Comparison of ENCODE assay signal across 24 mouse cellular contexts in genomic region chrX:71427491-71427890, GRCm38 (mm10).
DNase-seq lines count a peak whose midpoint lies in the region; ATAC-seq and TF ChIP-seq lines count a peak whose summit lies in the region.
"Had no signal": no experiment of that assay in that cellular context is flagged by ENCODE, and none has a peak within 500 bp of the region (broad histone marks: within the 10 kb centered on the region; RNA-seq: fewer than 3 reads in every experiment).

No protein-coding gene starts in this region.

- no peaks in the 10 kb centered on the region for H3K9me3 ChIP-seq in liver, embryonic 11.5 days (ENCODE audit: control insufficient read depth, low read length)
- H3K9me3 ChIP-seq in liver, postnatal 0 days (ENCODE audit: low read length): no peaks in the 10 kb centered on the region
- H3K9me3 ChIP-seq in liver, embryonic 14.5 days (ENCODE audit: control insufficient read depth, low read length): no peaks in the 10 kb centered on the region
- H3K9me3 ChIP-seq in midbrain, embryonic 10.5 days (replicated peaks): no peaks in the 10 kb centered on the region
- no peaks in the 10 kb centered on the region for H3K9me3 ChIP-seq in hindbrain, embryonic 14.5 days (ENCODE audit: control insufficient read depth, low read length)
- H3K9me3 ChIP-seq: forebrain, embryonic 10.5 days; forebrain, embryonic 13.5 days; heart, embryonic 10.5 days; heart, embryonic 13.5 days; hindbrain, embryonic 15.5 days had no signal

- no peak overlapping the region for H3K9ac ChIP-seq in liver, embryonic 11.5 days (ENCODE audit: low read depth, low read length)
- H3K9ac ChIP-seq in liver, postnatal 0 days (replicated peaks): no peak overlapping the region
- H3K9ac ChIP-seq in liver, embryonic 14.5 days (replicated peaks): no peak overlapping the region
- no peak overlapping the region for H3K9ac ChIP-seq in hindbrain, embryonic 14.5 days
- H3K9ac ChIP-seq: forebrain, embryonic 13.5 days; heart, embryonic 13.5 days; hindbrain, embryonic 15.5 days had no signal

- no peak overlapping the region for H3K4me2 ChIP-seq in liver, embryonic 11.5 days
- H3K4me2 ChIP-seq in liver, postnatal 0 days (ENCODE audit: low read depth, low read length): no peak overlapping the region
- no peak overlapping the region for H3K4me2 ChIP-seq in liver, embryonic 14.5 days (ENCODE audit: low read depth)
- H3K4me2 ChIP-seq in hindbrain, embryonic 14.5 days (replicated peaks): no peak overlapping the region
- H3K4me2 ChIP-seq: forebrain, embryonic 13.5 days; heart, embryonic 13.5 days; hindbrain, embryonic 15.5 days had no signal

- no peak overlapping the region for H3K4me3 ChIP-seq in liver, embryonic 11.5 days (ENCODE audit: low read depth, low read length)
- no peak overlapping the region for H3K4me3 ChIP-seq in liver, postnatal 0 days (ENCODE audit: low read depth, low read length)
- no peak overlapping the region for H3K4me3 ChIP-seq in liver, embryonic 14.5 days (ENCODE audit: insufficient read depth in 1 of 2, low read depth in 2 of 2, low read length in 2 of 2)
- no peak overlapping the region for H3K4me3 ChIP-seq in midbrain, embryonic 10.5 days
- no peak overlapping the region for H3K4me3 ChIP-seq in hindbrain, embryonic 14.5 days (replicated peaks; ENCODE audit: low read length)
- H3K4me3 ChIP-seq: forebrain, embryonic 10.5 days; forebrain, embryonic 13.5 days; heart, adult 2 months; heart, embryonic 10.5 days; heart, embryonic 13.5 days; hindbrain, embryonic 15.5 days had no signal

- no peaks in the 10 kb centered on the region for H3K36me3 ChIP-seq in liver, embryonic 11.5 days (ENCODE audit: control insufficient read depth, insufficient read depth, low read length)
- no peaks in the 10 kb centered on the region for H3K36me3 ChIP-seq in liver, postnatal 0 days (replicated peaks; ENCODE audit: insufficient read depth, low read length)
- no peaks in the 10 kb centered on the region for H3K36me3 ChIP-seq in liver, embryonic 14.5 days (replicated peaks; ENCODE audit: control insufficient read depth, insufficient read depth, low read depth)
- no peaks in the 10 kb centered on the region for H3K36me3 ChIP-seq in midbrain, embryonic 10.5 days
- no peaks in the 10 kb centered on the region for H3K36me3 ChIP-seq in hindbrain, embryonic 14.5 days (replicated peaks; ENCODE audit: control insufficient read depth, insufficient read depth)
- H3K36me3 ChIP-seq: forebrain, embryonic 10.5 days; heart, embryonic 10.5 days; hindbrain, embryonic 15.5 days had no signal

- ATAC-seq in liver, embryonic 11.5 days (replicated peaks; ENCODE audit: low FRiP score): peak; percentile 70
- no peak for ATAC-seq in liver, postnatal 0 days
- ATAC-seq in liver, embryonic 14.5 days (ENCODE audit: insufficient read depth): peak; percentile 75
- peak; percentile 42; the same call in 1 of the 2 replicates for ATAC-seq in megakaryocyte-erythroid progenitor cell, adult 5-6 weeks (replicated peaks; ENCODE audit: low FRiP score, low TSS enrichment, poor library complexity, severe bottlenecking)
- no peak for ATAC-seq in hindbrain, embryonic 14.5 days (ENCODE audit: low FRiP score)
- ATAC-seq: forebrain, embryonic 13.5 days; forebrain, embryonic 16.5 days had no signal

- TF ChIP-seq CTCF in liver, postnatal 0 days (IDR thresholded peaks at IDR 0.05; ENCODE audit: low read depth): no peak
- TF ChIP-seq CTCF in liver, embryonic 14.5 days (IDR thresholded peaks at IDR 0.05; ENCODE audit: low read depth): no peak

- no peak overlapping the region for H3K27ac ChIP-seq in liver, embryonic 11.5 days (ENCODE audit: low read depth, low read length)
- no peak overlapping the region for H3K27ac ChIP-seq in liver, postnatal 0 days (ENCODE audit: low read depth)
- no peak overlapping the region for H3K27ac ChIP-seq in liver, embryonic 14.5 days
- no peak overlapping the region for H3K27ac ChIP-seq in midbrain, embryonic 10.5 days (replicated peaks)
- no peak overlapping the region for H3K27ac ChIP-seq in hindbrain, embryonic 14.5 days
- H3K27ac ChIP-seq: forebrain, embryonic 10.5 days; forebrain, embryonic 13.5 days; heart, adult 2 months; heart, embryonic 10.5 days; heart, embryonic 13.5 days; hindbrain, embryonic 15.5 days had no signal

- DNase-seq in liver, embryonic 11.5 days (ENCODE audit: low spot score): no peak
- no peak for DNase-seq in liver, postnatal 0 days
- DNase-seq in c-Kit-positive CD71-positive TER-119-negative erythroid progenitor cells, embryonic 14.5 days (ENCODE audit: low read depth): peak; percentile 29
- peak in 2 of 3 experiments; percentile 33 to 56 for DNase-seq in liver, embryonic 14.5 days (ENCODE audit: low read depth in 3 of 3, low spot score in 3 of 3)
- no peak for DNase-seq in urinary bladder, postnatal 10 days (ENCODE audit: low spot score)
- DNase-seq in midbrain, embryonic 10.5 days (ENCODE audit: low spot score): no peak
- no peak for DNase-seq in hindbrain, embryonic 14.5 days (ENCODE audit: low spot score)
- DNase-seq: adrenal gland, adult 2 months; adrenal gland, postnatal 14 days; cerebellum, adult 18-20 months; cerebellum, adult 9-10 months; cerebellum, postnatal 14 days; gastrocnemius, postnatal 10 days; gastrocnemius, postnatal 36 days; heart, adult 2 months; heart, postnatal 14 days; heart, postnatal 4 days had no signal

- peaks cover 3% of the 10 kb centered on the region; the same call in 1 of the 2 replicates for H3K4me1 ChIP-seq in liver, embryonic 11.5 days (replicated peaks; ENCODE audit: control insufficient read depth, insufficient read depth, low read length)
- no peaks in the 10 kb centered on the region for H3K4me1 ChIP-seq in liver, postnatal 0 days (ENCODE audit: insufficient read depth)
- peaks cover 4 to 7% of the 10 kb centered on the region in 2 experiments; a peak in 3 of 4 replicates for H3K4me1 ChIP-seq in liver, embryonic 14.5 days (replicated peaks; ENCODE audit: control insufficient read depth in 2 of 2, insufficient read depth in 2 of 2, low read length in 1 of 2)
- no peaks in the 10 kb centered on the region for H3K4me1 ChIP-seq in midbrain, embryonic 10.5 days
- no peaks in the 10 kb centered on the region for H3K4me1 ChIP-seq in hindbrain, embryonic 14.5 days (replicated peaks; ENCODE audit: control insufficient read depth, insufficient read depth, low read length)
- H3K4me1 ChIP-seq: heart, embryonic 10.5 days; heart, embryonic 13.5 days; hindbrain, embryonic 15.5 days had no signal

- TF ChIP-seq EP300 in liver, postnatal 0 days (IDR thresholded peaks at IDR 0.05; ENCODE audit: low read depth): no peak
- TF ChIP-seq EP300 in liver, embryonic 14.5 days (IDR thresholded peaks at IDR 0.05; ENCODE audit: low read depth): peak; percentile 29; the same call in 1 of the 2 replicates

- no peaks in the 10 kb centered on the region for H3K27me3 ChIP-seq in liver, embryonic 11.5 days (replicated peaks; ENCODE audit: control insufficient read depth, insufficient read depth, low read length)
- H3K27me3 ChIP-seq in liver, postnatal 0 days (ENCODE audit: insufficient read depth, low read length): no peaks in the 10 kb centered on the region
- no peaks in the 10 kb centered on the region for H3K27me3 ChIP-seq in liver, embryonic 14.5 days (ENCODE audit: control insufficient read depth, insufficient read depth, low read length)
- peaks cover 52% of the 10 kb centered on the region for H3K27me3 ChIP-seq in midbrain, embryonic 10.5 days (ENCODE audit: low read depth, poor library complexity, severe bottlenecking)
- no peaks in the 10 kb centered on the region for H3K27me3 ChIP-seq in hindbrain, embryonic 14.5 days (ENCODE audit: control insufficient read depth, insufficient read depth, low read length)
- H3K27me3 ChIP-seq: forebrain, embryonic 13.5 days; heart, embryonic 13.5 days; hindbrain, embryonic 15.5 days had no signal

Comparison
In these comparisons a context has a peak if more than half of its experiments do, and no peak if none do; other contexts are left out.
1. ATAC-seq: peak in liver, embryonic 11.5 days (single experiment), liver, embryonic 14.5 days (single experiment) and megakaryocyte-erythroid progenitor cell, adult 5-6 weeks (single experiment); none in liver, postnatal 0 days (single experiment) and hindbrain, embryonic 14.5 days (single experiment).
2. DNase-seq: peak in c-Kit-positive CD71-positive TER-119-negative erythroid progenitor cells, embryonic 14.5 days (single experiment) and liver, embryonic 14.5 days (2 of 3); none in liver, embryonic 11.5 days (single experiment), liver, postnatal 0 days (single experiment), urinary bladder, postnatal 10 days (single experiment), midbrain, embryonic 10.5 days (single experiment) and hindbrain, embryonic 14.5 days (single experiment).